Mouse (Mus musculus): Measurements from ENCODE around the gene Gcm1. TPM values are rescaled to one million over a fixed set of nuclear protein-coding genes. Genes with fewer than 3 reads are reported as not detected.

The Gcm1 gene
- total and polyA plus RNA-seq, 2 experiments from 2014 or later: not detected

DNA sequence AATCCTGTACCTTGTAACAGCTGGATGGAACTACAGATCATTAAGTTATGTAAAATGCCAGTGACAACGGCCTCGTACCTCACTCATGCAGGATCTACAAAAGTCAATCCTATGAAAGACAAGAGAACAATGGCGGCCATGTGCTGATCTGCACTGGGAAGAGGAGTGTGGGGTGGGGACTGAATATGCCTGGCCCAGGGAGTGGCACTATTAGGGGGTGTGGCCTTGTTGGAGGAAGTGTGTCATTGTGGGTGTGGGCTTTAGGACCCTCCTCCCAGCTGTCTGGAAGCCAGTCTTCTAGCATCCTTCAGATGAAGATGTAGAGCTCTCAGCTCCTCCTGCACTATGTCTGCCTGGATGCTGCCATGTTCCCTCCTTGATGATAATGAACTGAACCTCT lies 38.9 kb downstream of the Gcm1 start:
- Histone ChIP-seq H3K4me3 (ENCODE audit: low read depth, low read length) (no peak overlapping the region), H3K27me3 (ENCODE audit: insufficient read depth, low read length) (no peaks in the 10 kb centered on the region), H3K4me2 (ENCODE audit: low read depth) (no peak overlapping the region), H3K9me3 (ENCODE audit: low read length) (no peaks in the 10 kb centered on the region), H3K36me3 (ENCODE audit: insufficient read depth) (peaks cover 61% of the 10 kb centered on the region), H3K4me1 (ENCODE audit: insufficient read depth) (no peaks in the 10 kb centered on the region), H3K9ac (no peak overlapping the region), H3K27ac (ENCODE audit: low read depth, low read length) (no peak overlapping the region)
- ATAC-seq (no peak), DNase-seq (no peak)
- 89% methylated on average over 3 of the region's 3 CpGs for WGBS
- TF ChIP-seq CTCF (IDR thresholded peaks at IDR 0.05; ENCODE audit: low read depth): no peak

DNA sequence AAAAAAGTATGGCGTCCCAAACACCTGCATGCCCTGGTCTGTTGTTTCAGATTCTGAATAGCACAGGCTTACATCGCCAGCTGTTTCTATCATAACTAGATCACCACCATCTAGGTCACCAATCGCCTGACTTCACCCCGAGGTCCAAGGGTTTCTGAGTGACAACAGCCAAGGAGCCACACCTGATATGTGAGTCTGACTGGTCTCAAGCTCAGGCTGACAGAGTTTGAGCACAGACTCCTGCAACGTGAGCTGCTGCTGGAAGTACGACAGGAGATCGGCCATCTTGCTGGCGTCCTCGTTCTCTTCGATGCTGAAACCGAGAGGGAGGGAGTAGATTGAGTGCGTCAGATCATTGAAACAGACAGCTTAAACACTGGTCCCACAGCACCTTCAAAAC lies 44.0 kb downstream of the Gcm1 start:
- DNase-seq: no peak
- no peak overlapping the region for H3K4me2 ChIP-seq (ENCODE audit: low read depth)
- ATAC-seq: no peak
- no peak overlapping the region for H3K4me3 ChIP-seq (ENCODE audit: low read depth, low read length)
- H3K4me1 ChIP-seq (ENCODE audit: insufficient read depth): no peaks in the 10 kb centered on the region
- H3K9ac ChIP-seq: no peak overlapping the region
- TF ChIP-seq CTCF (IDR thresholded peaks at IDR 0.05; ENCODE audit: low read depth): no peak
- H3K9me3 ChIP-seq (ENCODE audit: low read length): no peaks in the 10 kb centered on the region
- WGBS: 95% methylated on average over 12 of the region's 12 CpGs
- no peaks in the 10 kb centered on the region for H3K27me3 ChIP-seq (ENCODE audit: insufficient read depth, low read length)
- H3K27ac ChIP-seq (ENCODE audit: low read depth, low read length): no peak overlapping the region
- peaks cover 66% of the 10 kb centered on the region for H3K36me3 ChIP-seq (ENCODE audit: insufficient read depth)

DNA sequence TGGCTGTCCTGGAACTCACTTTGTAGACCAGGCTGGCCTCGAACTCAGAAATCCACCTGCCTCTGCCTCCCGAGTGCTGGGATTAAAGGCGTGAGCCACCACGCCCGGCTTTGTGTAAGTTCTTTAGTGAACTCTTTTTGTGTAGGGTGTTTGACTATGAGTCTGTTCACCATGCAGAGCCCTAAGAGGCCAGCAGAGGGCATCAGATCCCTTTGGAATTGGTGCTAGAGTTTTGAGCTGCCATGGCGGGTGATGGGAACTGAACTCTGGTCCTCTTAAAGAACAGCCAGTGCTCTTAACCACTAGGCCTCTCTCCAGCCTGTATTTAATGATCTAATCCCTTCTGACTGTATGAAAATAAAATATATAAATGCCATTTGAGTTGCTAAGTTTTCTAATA lies 44.7 kb downstream of the Gcm1 start:
- no peak overlapping the region for H3K4me2 ChIP-seq (ENCODE audit: low read depth)
- H3K36me3 ChIP-seq (ENCODE audit: insufficient read depth): peaks cover 67% of the 10 kb centered on the region
- no peak overlapping the region for H3K4me3 ChIP-seq (ENCODE audit: low read depth, low read length)
- H3K9me3 ChIP-seq (ENCODE audit: low read length): no peaks in the 10 kb centered on the region
- no peaks in the 10 kb centered on the region for H3K4me1 ChIP-seq (ENCODE audit: insufficient read depth)
- H3K27me3 ChIP-seq (ENCODE audit: insufficient read depth, low read length): no peaks in the 10 kb centered on the region
- no peak for DNase-seq
- H3K27ac ChIP-seq (ENCODE audit: low read depth, low read length): no peak overlapping the region
- ATAC-seq: no peak
- no peak; the same call in 1 of the 2 replicates for TF ChIP-seq CTCF (IDR thresholded peaks at IDR 0.05; ENCODE audit: low read depth)
- no peak overlapping the region for H3K9ac ChIP-seq
- 98% methylated on average over 6 of the region's 6 CpGs for WGBS

DNA sequence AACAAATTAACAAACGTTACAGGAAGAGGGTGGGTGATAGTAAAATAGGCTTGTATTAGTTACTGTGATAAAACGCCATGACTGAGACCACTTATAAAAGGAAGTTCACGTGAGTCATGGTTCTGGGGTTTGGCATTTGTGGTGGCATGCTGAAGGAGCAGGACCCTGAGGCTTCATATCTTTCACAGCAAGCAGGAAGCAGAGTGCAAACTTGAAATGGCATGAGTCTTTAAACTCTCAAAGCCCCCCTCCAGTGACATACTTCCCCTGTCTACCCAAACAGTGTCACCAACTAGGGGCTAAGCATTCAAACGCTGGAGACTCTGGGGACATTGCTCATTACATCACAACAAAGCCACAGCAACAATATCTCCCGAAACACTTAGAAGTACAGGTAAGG lies 49.2 kb downstream of the Gcm1 start:
- Histone ChIP-seq H3K4me2 (ENCODE audit: low read depth) (no peak overlapping the region), H3K4me1 (ENCODE audit: insufficient read depth) (no peaks in the 10 kb centered on the region), H3K27ac (ENCODE audit: low read depth, low read length) (no peak overlapping the region), H3K27me3 (ENCODE audit: insufficient read depth, low read length) (no peaks in the 10 kb centered on the region), H3K36me3 (ENCODE audit: insufficient read depth) (peaks cover 43% of the 10 kb centered on the region), H3K9ac (no peak overlapping the region), H3K9me3 (ENCODE audit: low read length) (no peaks in the 10 kb centered on the region), H3K4me3 (ENCODE audit: low read depth, low read length) (no peak overlapping the region)
- DNase-seq: no peak
- 84% methylated on average over 5 of the region's 5 CpGs for WGBS
- no peak for TF ChIP-seq CTCF (IDR thresholded peaks at IDR 0.05; ENCODE audit: low read depth)
- ATAC-seq: no peak

DNA sequence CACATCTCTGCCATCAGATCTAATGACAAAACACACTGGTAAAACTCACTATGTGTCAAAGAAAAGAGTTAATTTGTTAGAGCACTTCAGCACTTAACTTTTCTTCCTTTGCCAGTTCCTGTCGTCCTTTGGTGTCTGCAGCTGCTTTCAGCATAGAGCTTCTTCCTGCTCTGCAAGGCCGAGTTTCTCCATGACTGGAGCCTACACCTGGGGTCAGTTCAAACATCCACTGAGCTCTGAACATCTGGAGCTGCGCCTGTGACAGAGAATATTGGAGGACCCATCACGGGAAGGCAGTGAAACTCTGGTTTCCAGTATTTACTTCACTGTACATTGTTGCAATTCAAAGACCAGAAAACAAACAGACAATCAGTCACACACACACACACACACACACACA lies 49.7 kb downstream of the Gcm1 start:
- 68% methylated on average over 4 of the region's 4 CpGs for WGBS
- DNase-seq (no peak), ATAC-seq (no peak)
- H3K27ac ChIP-seq (ENCODE audit: low read depth, low read length): no peak overlapping the region
- TF ChIP-seq CTCF (IDR thresholded peaks at IDR 0.05; ENCODE audit: low read depth): no peak
- peaks cover 41% of the 10 kb centered on the region for H3K36me3 ChIP-seq (ENCODE audit: insufficient read depth)
- no peak overlapping the region for H3K4me3 ChIP-seq (ENCODE audit: low read depth, low read length)
- no peaks in the 10 kb centered on the region for H3K9me3 ChIP-seq (ENCODE audit: low read length)
- H3K4me1 ChIP-seq (ENCODE audit: insufficient read depth): no peaks in the 10 kb centered on the region
- H3K9ac ChIP-seq: no peak overlapping the region
- no peak overlapping the region for H3K4me2 ChIP-seq (ENCODE audit: low read depth)
- H3K27me3 ChIP-seq (ENCODE audit: insufficient read depth, low read length): no peaks in the 10 kb centered on the region

DNA sequence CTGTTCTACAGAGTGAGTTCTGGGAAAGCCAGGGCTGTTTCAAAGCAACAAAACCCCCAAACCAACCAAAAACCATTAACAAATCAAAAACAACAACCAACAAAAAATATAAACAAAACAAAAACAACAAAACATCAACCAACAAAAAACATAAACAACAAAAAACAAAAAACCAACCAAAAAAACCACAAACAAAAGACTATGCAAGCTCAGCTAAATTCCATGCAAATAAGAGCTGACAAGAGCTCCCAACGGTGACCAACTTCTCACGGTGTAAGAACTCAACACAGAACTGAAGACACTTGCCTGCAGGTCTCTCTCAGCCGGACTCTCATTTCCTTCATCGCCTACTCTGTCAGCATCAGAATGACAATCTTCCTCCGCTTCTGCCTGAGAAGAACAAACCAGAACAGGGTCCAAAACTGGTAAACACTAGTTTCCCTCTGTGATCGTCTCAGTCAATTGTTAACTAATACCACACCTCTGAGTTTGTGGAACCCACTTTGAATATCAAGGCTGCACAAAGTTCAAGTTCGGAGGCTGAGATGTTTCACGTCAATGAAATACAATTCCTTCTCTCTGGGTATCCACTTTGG lies 52.3 kb downstream of the Gcm1 start:
- no peak for TF ChIP-seq CTCF (IDR thresholded peaks at IDR 0.05; ENCODE audit: low read depth)
- ATAC-seq: no peak
- 87% methylated on average over 8 of the region's 8 CpGs for WGBS

DNA sequence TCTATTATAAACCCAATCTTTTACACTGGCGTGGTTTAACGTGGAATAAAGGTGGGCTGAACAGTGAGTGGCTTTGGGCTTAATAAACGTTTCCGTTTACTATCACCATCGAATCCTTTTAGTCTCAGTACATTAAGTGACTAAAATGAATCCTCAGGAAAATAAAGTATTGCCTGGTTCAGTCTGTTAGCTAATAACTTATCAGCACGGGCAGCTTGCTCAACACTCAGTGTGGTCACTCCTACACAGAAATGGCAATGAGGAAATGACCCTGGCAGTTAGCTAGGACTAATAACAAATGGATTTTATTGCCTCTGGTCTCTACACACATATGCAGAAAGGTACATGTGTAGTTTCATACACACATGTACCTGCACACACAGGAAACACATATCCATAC lies 53.2 kb downstream of the Gcm1 start:
- no peak for TF ChIP-seq CTCF (IDR thresholded peaks at IDR 0.05; ENCODE audit: low read depth)
- Histone ChIP-seq H3K4me3 (ENCODE audit: low read depth, low read length) (no peak overlapping the region), H3K4me2 (ENCODE audit: low read depth) (no peak overlapping the region), H3K36me3 (ENCODE audit: insufficient read depth) (peaks cover 16% of the 10 kb centered on the region), H3K27me3 (ENCODE audit: insufficient read depth, low read length) (no peaks in the 10 kb centered on the region), H3K27ac (ENCODE audit: low read depth, low read length) (no peak overlapping the region), H3K9ac (no peak overlapping the region), H3K9me3 (ENCODE audit: low read length) (no peaks in the 10 kb centered on the region), H3K4me1 (ENCODE audit: insufficient read depth) (peaks cover 7% of the 10 kb centered on the region; the same call in 1 of the 2 replicates)
- no peak for ATAC-seq
- DNase-seq: no peak
- WGBS: 95% methylated on average over 6 of the region's 6 CpGs

More for the DNA sequence above, 52.3 kb downstream of the Gcm1 start:
- no peak for DNase-seq
- H3K36me3 ChIP-seq (ENCODE audit: insufficient read depth): peaks cover 18% of the 10 kb centered on the region
- no peaks in the 10 kb centered on the region for H3K27me3 ChIP-seq (ENCODE audit: insufficient read depth, low read length)
- H3K9ac ChIP-seq: no peak overlapping the region
- H3K27ac ChIP-seq (ENCODE audit: low read depth, low read length): no peak overlapping the region
- H3K4me3 ChIP-seq (ENCODE audit: low read depth, low read length): no peak overlapping the region
- no peak overlapping the region for H3K4me2 ChIP-seq (ENCODE audit: low read depth)
- no peaks in the 10 kb centered on the region for H3K9me3 ChIP-seq (ENCODE audit: low read length)
- no peaks in the 10 kb centered on the region for H3K4me1 ChIP-seq (ENCODE audit: insufficient read depth)
